Mouse (Mus musculus) myocyte (in vitro differentiated cells): ENCODE measurements around the gene Akr1a1.

Experiments
- E2F4 ChIP-seq: IDR thresholded peaks from one replicate; pipeline ENCODE4 v1.6.1; 2011; ENCODE audit warnings: mild to moderate bottlenecking, control low read depth, moderate library complexity; ENCODE audit not compliant: insufficient read depth
- MAX ChIP-seq: IDR thresholded peaks from one replicate; pipeline ENCODE4 v1.6.1; 2011; ENCODE audit warnings: low read depth, mild to moderate bottlenecking, control low read depth
- MYOD1 ChIP-seq, 3 experiments: IDR thresholded peaks; one replicate each; pipeline ENCODE4 v1.6.1; 2011; ENCODE audit warnings: control low read depth in 2 of 3, low read depth in 2 of 3, mild to moderate bottlenecking in 2 of 3, moderate library complexity in 1 of 3; ENCODE audit not compliant: insufficient read length in 2 of 3, control insufficient read depth in 1 of 3
- POLR2A ChIP-seq: IDR thresholded peaks from one replicate; pipeline ENCODE4 v1.6.1; 2011; ENCODE audit warnings: low read depth, mild to moderate bottlenecking, control low read depth, moderate library complexity; ENCODE audit not compliant: insufficient read length
- POLR2AphosphoS2 ChIP-seq: IDR thresholded peaks from one replicate; pipeline ENCODE4 v1.6.1; 2011; ENCODE audit warnings: low read depth, control low read depth; ENCODE audit not compliant: insufficient read length
- REST ChIP-seq: IDR thresholded peaks from one replicate; pipeline ENCODE4 v1.6.1; 2011; ENCODE audit warnings: mild to moderate bottlenecking, control low read depth, moderate library complexity; ENCODE audit not compliant: insufficient read depth, insufficient read length
- TCF12 ChIP-seq: IDR thresholded peaks from one replicate; pipeline ENCODE4 v1.6.1; 2011; ENCODE audit warnings: mild to moderate bottlenecking, control low read depth; ENCODE audit not compliant: poor library complexity, insufficient read depth, severe bottlenecking
- USF1 ChIP-seq: IDR thresholded peaks from one replicate; pipeline ENCODE4 v1.6.1; 2011; ENCODE audit warnings: low read depth, mild to moderate bottlenecking, control low read depth, moderate library complexity

DNA sequence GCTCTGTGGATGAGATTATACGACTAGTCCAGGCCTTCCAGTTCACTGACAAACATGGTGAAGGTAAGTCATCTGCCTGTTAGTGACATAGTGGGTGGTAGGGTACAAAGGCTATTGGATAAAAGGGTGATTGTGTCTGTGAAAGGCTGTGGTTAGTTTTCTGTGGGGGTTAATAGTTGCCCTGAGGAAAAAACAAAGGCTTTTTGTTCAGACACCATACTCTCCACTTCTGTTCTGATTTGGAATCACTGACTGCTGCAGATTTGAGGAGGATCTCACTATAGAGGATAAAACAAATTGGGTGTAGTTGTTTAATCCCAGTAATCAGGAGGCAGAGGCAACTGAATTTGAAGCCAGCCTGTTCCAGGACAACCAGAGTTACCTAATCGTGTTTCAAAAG is 42.3 kb upstream of the Akr1a1 start:
- TF ChIP-seq MYOD1 (IDR thresholded peaks at IDR 0.05; ENCODE audit: control insufficient read depth in 1 of 3, insufficient read length in 2 of 3, low read depth in 2 of 3) (no peak), POLR2A (no peak), TCF12 (no peak), E2F4 (no peak), POLR2AphosphoS2 (no peak), MAX (no peak), REST (no peak), USF1 (no peak)
